Mouse (Mus musculus) mouse embryonic stem cell (cell line): ENCODE data around the gene Twf2.

Source experiments
- in situ Hi-C, 2 experiments: fragments of 300-500 bp; cut with MboI; formaldehyde crosslinking; loops; 1 replicate in 1 of 2; 3 replicates in 1 of 2; pipeline ENCODE4 v1.14.3; 2019 to 2020; ENCODE audit warnings: low sequenced_read_pairs in 2 of 2, low pct_unique_long_range_greater_than_20kb in 1 of 2, mixed read lengths in 1 of 2; ENCODE audit not compliant: unreplicated experiment in 1 of 2

The Twf2 gene

GRCm38 (mm10) chr9:106230051-106230733 is 27.3 kb downstream of the Twf2 start:
- in situ Hi-C loops = no loop called here

DNA sequence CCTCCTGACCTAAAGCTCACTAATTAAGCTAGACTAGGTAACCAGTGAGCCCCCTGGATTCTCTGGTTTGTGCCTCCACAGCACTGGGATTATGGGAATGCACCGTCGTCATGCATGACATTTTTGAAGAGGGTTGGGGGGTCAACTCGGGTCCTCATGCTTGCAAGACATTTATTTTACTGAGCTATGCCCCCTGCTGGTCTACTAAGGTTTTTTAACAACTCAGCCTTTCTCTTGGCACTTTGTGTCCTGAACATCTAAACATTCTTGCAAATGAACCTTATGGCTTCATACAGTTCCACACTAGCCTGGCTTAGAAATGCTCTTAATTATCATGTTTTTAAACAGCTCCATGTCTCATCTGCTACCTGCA is 27.8 kb downstream of the Twf2 start:
- in situ Hi-C loops = no loop called here

GRCm38 (mm10) chr9:106231220-106231619 is 28.3 kb downstream of the Twf2 start:
- in situ Hi-C loops = no loop called here

GRCm38 (mm10) chr9:106231816-106232215 is 28.9 kb downstream of the Twf2 start:
- in situ Hi-C loops = no loop called here

- in situ Hi-C loops = no loop called here
These were observed 30.0 kb downstream of the Twf2 start for GRCm38 (mm10) chr9:106232956-106233355.

DNA sequence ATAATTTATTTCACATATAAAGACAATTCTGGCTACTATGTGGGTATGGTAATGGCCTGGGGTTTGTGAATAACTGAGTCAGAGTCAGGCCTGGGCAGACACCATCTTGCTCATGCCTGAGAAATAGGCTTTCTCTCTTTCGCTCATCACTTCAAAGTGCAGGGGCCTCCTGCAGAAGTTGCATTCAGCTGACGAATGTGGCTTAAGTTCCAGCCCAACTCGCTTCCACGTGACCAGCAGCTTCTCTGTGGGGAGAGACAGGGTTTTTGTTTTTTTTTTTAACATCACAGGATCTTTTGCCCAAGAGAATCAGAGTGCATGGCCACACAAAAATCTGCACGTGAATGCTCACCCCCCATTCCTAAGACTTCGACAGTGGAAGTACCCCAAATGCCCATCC is 31.0 kb downstream of the Twf2 start:
- in situ Hi-C loops = no loop called here

DNA sequence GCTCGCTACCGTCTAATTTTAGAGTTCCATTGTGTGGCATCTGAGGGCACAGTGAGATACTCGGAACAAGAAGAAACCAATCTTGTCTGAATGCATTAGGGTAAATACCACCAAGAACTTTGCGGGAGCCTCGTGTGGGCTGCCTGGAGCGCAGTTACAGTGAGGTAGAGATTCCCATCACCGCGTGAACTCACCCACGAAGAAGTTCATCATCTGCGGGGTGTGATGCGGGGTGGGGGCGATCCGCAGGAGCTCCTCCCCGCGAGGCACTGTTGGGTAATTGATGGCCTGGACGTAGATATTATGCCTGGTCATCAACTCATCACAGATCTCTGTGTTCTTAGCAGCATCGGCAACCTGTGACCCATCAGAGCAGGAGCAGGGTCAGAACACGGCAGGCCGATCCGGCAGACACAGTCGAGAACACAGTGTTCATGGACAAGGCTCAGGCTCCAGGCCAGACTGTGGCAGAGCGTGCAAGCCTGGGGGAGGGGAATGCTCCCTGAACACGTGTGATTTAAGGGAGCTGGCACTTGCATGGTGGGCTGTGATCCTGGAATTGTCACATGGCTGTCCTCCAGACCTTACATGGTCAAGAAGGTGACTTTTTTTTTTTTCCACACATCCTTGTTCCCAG is 32.4 kb downstream of the Twf2 start:
- in situ Hi-C loops = no loop called here

DNA sequence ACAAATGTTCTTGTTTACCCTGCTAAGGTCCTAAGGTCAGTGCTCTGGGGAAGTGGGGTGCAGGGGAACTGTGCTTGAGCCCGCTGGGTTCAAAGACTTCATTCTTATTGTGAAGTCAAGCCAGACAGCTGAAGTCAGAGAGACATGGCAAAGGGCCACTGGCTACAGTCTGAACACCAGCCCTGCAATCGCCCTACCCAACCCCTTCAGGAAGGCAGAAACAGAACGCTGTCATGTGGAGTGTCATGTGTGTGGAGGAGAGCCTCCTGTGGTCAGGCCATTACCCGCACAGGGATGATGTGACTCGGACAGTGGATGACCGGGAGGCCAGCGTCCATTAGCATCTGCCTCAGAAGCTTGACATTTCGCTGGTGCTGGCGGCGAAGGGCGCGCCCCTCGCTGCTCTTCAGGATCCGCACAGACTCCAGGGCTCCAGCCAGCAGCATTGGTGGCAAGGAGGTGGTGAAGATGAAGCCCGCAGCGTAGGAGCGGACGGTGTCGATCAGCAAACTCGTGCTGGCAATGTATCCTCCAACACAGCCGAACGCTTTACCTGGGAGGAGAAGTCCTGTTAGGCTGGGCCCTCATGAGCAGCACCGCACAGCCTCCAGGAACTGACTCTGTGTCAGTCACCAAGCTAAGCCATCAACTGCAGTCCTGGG is 33.4 kb downstream of the Twf2 start:
- in situ Hi-C loops = no loop called here

DNA sequence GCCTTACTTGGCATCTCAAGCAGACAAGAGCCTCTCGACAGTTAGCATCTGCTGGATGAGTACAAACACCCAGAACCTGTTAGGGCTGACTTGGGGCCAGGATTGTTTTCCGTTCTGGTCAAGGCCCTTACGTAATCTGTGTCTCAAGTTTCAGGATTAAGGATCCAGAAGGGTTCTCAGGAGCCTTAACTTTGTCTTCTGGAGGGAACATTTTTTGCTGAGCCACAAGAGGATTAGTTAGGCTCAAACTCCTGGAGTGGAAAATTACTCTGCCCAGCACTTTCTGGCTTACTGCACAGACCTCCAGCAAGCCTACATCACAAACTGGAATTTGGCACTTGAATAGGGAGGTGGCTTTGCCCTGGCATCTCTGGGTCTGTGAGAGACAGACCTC is 33.9 kb downstream of the Twf2 start:
- in situ Hi-C loops = no loop called here

GRCm38 (mm10) chr9:106237401-106237800 is 34.5 kb downstream of the Twf2 start:
- in situ Hi-C loops = no loop called here

DNA sequence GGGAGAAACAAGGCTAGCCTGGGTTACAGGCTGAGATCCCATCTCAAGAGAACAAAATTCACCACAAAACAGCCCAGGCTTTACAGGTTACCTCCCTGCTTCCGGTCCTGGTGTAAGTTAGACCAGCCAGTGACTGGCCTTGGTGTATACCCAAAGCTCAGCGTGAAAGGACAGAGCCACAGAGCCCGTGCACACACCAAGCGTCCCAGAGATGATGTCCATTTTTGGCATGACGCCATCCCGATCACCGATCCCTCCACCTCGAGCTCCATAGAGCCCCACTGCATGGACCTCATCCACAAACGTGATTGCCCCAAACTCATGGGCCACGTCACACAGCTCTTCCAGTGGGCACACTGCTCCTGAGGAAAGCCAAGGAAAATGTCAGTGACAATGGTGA is 35.0 kb downstream of the Twf2 start:
- in situ Hi-C loops = no loop called here

DNA sequence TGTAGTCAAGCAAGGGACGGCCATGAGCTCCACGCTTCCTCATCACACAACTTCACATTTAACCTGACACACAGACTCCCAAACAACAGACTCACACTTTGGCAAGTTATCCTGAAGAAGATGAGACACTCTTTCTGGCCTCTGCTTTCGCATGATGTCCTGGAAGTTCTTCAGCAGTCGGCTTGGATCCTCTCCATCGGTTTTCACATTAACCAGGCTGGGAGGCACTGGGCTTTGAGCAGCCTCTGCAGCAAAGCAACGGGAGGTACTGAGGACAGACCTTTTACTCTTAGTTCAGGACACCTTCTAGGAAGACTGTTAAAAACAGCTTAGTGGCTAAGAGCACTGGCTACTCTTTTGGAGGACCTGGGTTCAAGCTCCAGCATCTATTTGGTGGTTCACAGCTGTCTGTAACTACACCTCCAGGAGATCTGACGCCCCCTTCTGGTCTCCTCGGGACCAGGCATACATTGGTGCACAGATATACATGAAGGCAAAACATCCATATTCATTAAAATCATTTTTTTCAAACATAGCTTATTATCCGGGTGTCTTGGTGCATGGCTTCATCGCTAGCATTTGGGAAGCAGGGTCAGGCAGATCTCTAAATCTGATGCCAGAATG is 38.7 kb downstream of the Twf2 start:
- in situ Hi-C loops = no loop called here

DNA sequence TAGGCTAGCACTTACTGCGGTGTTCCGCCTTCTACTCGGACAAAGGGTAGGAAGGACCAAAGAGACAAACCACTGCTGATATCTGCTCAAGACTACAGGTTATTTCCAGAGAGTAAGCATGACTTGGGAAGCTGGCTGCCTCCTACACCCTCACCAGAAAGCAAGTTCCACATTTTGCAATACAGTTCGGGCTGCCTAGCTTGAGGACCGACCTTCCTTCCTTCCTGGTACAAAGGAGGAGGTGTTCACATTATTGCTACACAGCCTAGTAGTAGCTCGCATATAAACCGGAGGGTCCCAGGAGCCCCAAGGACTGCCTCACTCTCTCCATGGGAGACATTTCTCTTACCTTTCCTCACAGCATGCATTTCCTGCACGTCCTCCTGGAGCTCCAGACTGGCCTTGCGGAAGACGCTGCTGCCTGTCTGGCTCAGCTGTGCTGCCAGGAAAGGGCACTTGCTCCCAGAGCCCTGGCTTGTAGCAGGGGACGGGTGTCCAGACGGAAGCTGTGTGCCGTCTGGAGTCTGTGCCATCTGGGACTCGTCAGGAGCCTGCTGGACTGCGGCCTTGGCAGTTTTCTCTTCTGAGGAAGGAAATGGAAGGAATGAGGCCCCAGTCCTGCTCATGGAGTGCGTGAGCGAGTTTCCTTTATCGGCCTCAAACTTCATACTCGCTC is 40.0 kb downstream of the Twf2 start:
- in situ Hi-C loops = no loop called here

DNA sequence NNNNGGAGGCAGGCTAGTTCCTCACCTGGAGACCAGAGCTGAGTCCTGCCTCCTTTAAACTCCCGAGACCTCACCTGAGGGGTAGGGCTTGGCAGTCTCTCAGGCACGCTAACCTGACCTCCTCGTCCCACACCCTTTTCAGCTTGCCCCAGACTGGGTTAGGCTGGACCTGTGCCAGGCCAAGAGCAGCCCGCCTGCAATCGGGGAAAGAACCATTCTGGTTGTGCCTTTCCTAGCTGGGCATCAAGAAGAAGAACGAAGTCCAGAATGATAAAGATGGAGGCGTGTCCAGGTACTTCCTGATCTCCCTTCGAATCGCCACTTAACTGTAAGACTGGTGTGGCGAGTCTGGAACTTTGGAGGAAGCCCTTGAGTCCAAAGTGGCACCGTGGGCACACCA is 46.6 kb downstream of the Twf2 start:
- in situ Hi-C loops = no loop called here

- in situ Hi-C loops = no loop called here
These were observed 47.3 kb downstream of the Twf2 start for GRCm38 (mm10) chr9:106250245-106250644.

DNA sequence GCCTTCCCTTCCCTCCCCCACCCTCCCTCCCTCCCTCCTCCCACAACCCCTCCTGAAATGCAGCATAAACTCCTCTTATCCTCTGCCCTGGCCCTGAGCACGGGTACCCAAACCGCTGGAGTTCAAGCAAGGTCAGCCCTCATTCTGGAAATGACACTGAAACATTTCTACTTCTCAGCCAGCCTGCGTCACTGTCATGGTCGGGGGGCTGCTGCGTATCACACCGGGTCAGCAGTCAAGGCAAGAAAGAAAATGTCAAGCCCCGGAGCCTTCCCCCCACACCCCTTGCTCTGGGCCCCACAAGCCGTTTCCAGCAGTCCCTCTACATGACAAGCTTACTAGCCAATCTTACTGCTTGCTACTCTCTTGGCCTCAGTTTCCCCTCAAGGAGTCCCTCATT is 48.2 kb downstream of the Twf2 start:
- in situ Hi-C loops = no loop called here

GRCm38 (mm10) chr9:106254001-106254400 is 51.1 kb downstream of the Twf2 start:
- in situ Hi-C loops = no loop called here

DNA sequence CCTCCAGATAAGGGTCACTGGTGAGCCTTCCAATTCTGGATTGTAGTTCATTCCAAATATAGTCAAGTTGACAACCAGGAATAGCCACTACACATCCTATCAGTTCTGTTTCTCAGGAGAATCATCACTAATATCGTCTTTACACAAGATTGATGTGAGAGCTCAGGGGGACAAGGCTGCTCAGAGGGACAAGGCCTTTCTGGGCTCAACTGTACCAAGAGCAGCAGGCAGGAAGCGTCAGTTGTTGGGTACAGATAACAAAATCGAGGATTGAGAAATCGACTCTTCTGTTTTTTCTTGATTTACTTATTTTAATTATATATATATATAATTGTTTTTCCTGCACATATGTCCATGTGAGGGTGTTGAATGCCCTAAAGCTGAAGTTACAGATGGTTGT is 55.5 kb downstream of the Twf2 start:
- in situ Hi-C loops = no loop called here

DNA sequence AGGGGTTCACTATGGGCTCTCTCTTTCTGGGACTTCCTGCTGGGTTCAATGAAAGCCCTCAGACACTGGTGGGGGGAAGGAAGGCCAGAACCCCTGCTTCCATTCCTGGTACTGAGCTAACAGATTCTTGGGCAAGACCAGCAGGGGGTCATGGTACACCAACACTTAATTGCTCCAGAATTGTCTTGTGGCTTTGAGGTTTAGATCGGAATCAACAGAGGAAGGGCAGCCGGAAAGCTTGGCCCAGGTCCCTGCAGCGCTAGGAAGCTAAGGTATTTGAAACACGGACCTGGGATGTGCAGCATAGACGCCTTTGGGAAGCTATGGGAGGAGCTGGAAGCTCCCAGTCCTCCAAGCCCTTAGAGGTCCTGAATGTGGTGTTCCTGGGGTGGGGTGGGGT is 56.1 kb downstream of the Twf2 start:
- in situ Hi-C loops = no loop called here
